ENCODE assay signal across 8 mouse cellular contexts in the genomic region with DNA sequence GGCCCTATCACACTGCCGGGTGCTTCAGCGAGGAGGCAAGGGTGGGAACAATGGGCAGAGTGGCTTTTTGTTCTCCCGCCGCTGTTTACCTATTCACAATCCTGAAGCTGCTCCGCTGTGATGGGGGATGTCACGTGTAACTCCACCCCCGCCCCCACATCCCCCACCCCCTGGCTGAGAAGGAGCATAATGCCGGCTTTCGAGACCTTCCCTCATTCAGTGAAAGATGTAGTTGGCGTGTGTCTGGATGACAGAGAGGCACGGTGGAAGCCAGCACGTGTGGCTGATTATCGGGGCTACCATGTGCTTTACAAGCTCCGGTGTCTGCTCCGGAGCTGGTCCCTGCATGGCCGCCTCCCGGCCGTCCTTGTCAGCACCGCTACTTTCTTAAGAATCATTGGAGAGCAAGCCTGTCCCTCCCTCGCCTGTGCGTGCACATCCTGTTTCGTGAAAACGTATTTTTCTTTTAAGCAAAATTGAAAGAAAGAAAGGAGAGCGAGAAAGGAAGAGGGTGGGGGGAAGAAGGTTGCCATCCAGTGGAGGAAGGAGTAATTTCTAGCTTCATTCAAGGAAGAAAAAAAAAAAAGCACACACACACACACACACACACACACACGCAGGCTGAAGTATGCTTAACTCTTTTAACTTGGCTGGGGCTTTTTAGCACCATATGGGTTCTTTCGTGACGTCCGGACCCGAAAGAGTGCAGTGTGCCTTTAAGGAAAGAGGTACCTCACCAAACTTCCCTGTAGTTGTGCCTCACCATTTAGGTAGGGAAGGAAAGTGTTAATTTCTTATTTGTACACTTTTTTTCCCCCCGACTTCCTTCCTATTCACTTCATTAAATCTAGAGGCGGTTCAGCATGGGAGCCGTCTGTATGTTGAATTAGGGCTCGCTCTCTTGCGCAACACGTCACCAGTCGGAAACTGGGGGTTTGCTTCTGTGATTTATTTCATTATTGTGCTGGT.
A peak's percentile ranks its signal among the peaks of the same experiment; 100 is the strongest.
DNase-seq lines count a peak whose midpoint lies in the region; ATAC-seq lines count a peak whose summit lies in the region.

No protein-coding gene starts in this region.

- no peaks in the 10 kb centered on the region for H3K9me3 ChIP-seq in hindbrain, embryonic 15.5 days

- H3K36me3 ChIP-seq in hindbrain, embryonic 15.5 days = no peaks in the 10 kb centered on the region

- H3K27ac ChIP-seq in hindbrain, embryonic 15.5 days (replicated peaks) = peak overlapping the region; percentile 99

- H3K27me3 ChIP-seq in hindbrain, embryonic 15.5 days = no peaks in the 10 kb centered on the region

- peak overlapping the region; percentile 73 for H3K9ac ChIP-seq in hindbrain, embryonic 15.5 days

- peak overlapping the region; percentile 57 for H3K4me3 ChIP-seq in hindbrain, embryonic 15.5 days

- WGBS in hindbrain, embryonic 15.5 days = under 1% methylated on average over 36 of the region's 36 CpGs

- peak overlapping the region; percentile 76 for H3K4me2 ChIP-seq in hindbrain, embryonic 15.5 days

- peak; percentile 51 for DNase-seq in R1 (ENCODE audit: low read depth, low spot score)
- DNase-seq in cerebellum, adult 9-11 months = peak; percentile 76
- peak; percentile 48 for DNase-seq in frontal cortex, postnatal 25 days (ENCODE audit: low spot score in 2 of 2)
- DNase-seq in left cerebral cortex, adult 18-20 months (ENCODE audit: low spot score in 2 of 2) = peak; percentile 47 to 65
- DNase-seq in lung, postnatal 4 days = peak; percentile 74 to 84
- DNase-seq in right cerebral cortex, adult 2 months (ENCODE audit: low spot score in 2 of 2) = peak; percentile 73 to 76
- peak; percentile 73 for DNase-seq in yolk sac, embryonic 10.5 days (ENCODE audit: low spot score)

- H3K4me1 ChIP-seq in hindbrain, embryonic 15.5 days (replicated peaks) = peaks cover 26% of the 10 kb centered on the region

- peak; percentile 89 for ATAC-seq in hindbrain, embryonic 15.5 days (ENCODE audit: low FRiP score, low read depth)

Comparison
In these comparisons a context has a peak if more than half of its experiments do, and no peak if none do; other contexts are left out.
1. Peak in every context shown above with its lines: DNase-seq, ATAC-seq, H3K4me3 ChIP-seq and H3K27ac ChIP-seq.